Mouse (Mus musculus): ENCODE measurements around the gene Gm9964.

- TF ChIP-seq CTCF (IDR thresholded peaks at IDR 0.05; ENCODE audit: borderline replicate concordance, control insufficient read depth, extremely low read depth, insufficient read depth, low read length, poor library complexity) (no peak), POLR2A (IDR thresholded peaks at IDR 0.05; ENCODE audit: control insufficient read depth, extremely low read depth, insufficient read depth, low read length, poor library complexity) (no peak)
Observed at GRCm38 (mm10) chr11:79273039-79273438, 23.7 kb downstream of the Gm9964 start.

Measured in thymus, adult 2 months (tissue).